Mouse (Mus musculus): ENCODE measurements around the gene Mnd1. TPM values are rescaled to one million over a fixed set of nuclear protein-coding genes. Genes with fewer than 3 reads are reported as not detected.

Mnd1 gene
- polyA plus RNA-seq, 1 experiment from 2014 or later, result 9.1 TPM

- Histone ChIP-seq H3K36me3 (ENCODE audit: control insufficient read depth, insufficient read depth, low read length) (no peaks in the 10 kb centered on the region), H3K4me1 (ENCODE audit: control insufficient read depth, insufficient read depth, low read length) (no peaks in the 10 kb centered on the region), H3K9ac (ENCODE audit: low read length) (no peak overlapping the region), H3K4me3 (ENCODE audit: low read depth, low read length) (no peak overlapping the region), H3K9me3 (ENCODE audit: control insufficient read depth, low read length) (no peaks in the 10 kb centered on the region), H3K27ac (ENCODE audit: low read depth, low read length) (no peak overlapping the region), H3K4me2 (ENCODE audit: low read depth) (no peak overlapping the region), H3K27me3 (ENCODE audit: control insufficient read depth, insufficient read depth, low read length) (no peaks in the 10 kb centered on the region)
- no peak for DNase-seq (ENCODE audit: low spot score)
- no peak for ATAC-seq (ENCODE audit: insufficient read depth, low FRiP score, low TSS enrichment)
- 78% methylated on average over 4 of the region's 4 CpGs for WGBS
These were observed 80.1 kb downstream of the Mnd1 start for GRCm38 (mm10) chr3:84075516-84075915.

- Histone ChIP-seq H3K27ac (ENCODE audit: low read depth, low read length) (no peak overlapping the region), H3K4me2 (ENCODE audit: low read depth) (no peak overlapping the region), H3K4me1 (ENCODE audit: control insufficient read depth, insufficient read depth, low read length) (no peaks in the 10 kb centered on the region), H3K36me3 (ENCODE audit: control insufficient read depth, insufficient read depth, low read length) (no peaks in the 10 kb centered on the region), H3K9me3 (ENCODE audit: control insufficient read depth, low read length) (no peaks in the 10 kb centered on the region), H3K9ac (ENCODE audit: low read length) (no peak overlapping the region), H3K4me3 (ENCODE audit: low read depth, low read length) (no peak overlapping the region), H3K27me3 (ENCODE audit: control insufficient read depth, insufficient read depth, low read length) (no peaks in the 10 kb centered on the region)
- DNase-seq (ENCODE audit: low spot score) (no peak), ATAC-seq (ENCODE audit: insufficient read depth, low FRiP score, low TSS enrichment) (no peak)
- 82% methylated on average over 2 of the region's 2 CpGs for WGBS
These were observed 80.8 kb downstream of the Mnd1 start for GRCm38 (mm10) chr3:84074777-84075176.

- Histone ChIP-seq H3K27me3 (ENCODE audit: control insufficient read depth, insufficient read depth, low read length) (no peaks in the 10 kb centered on the region), H3K27ac (ENCODE audit: low read depth, low read length) (no peak overlapping the region), H3K4me2 (ENCODE audit: low read depth) (no peak overlapping the region), H3K9ac (ENCODE audit: low read length) (no peak overlapping the region), H3K4me3 (ENCODE audit: low read depth, low read length) (no peak overlapping the region), H3K36me3 (ENCODE audit: control insufficient read depth, insufficient read depth, low read length) (no peaks in the 10 kb centered on the region), H3K9me3 (ENCODE audit: control insufficient read depth, low read length) (no peaks in the 10 kb centered on the region), H3K4me1 (ENCODE audit: control insufficient read depth, insufficient read depth, low read length) (no peaks in the 10 kb centered on the region)
- WGBS, result 21% methylated on average over 2 of the region's 2 CpGs
- ATAC-seq (ENCODE audit: insufficient read depth, low FRiP score, low TSS enrichment) (no peak), DNase-seq (ENCODE audit: low spot score) (no peak)
These were observed 83.9 kb downstream of the Mnd1 start for GRCm38 (mm10) chr3:84071641-84072040.

GRCm38 (mm10) chr3:84070811-84071210 lies 84.8 kb downstream of the Mnd1 start:
- H3K9me3 ChIP-seq (ENCODE audit: control insufficient read depth, low read length), result no peaks in the 10 kb centered on the region
- H3K36me3 ChIP-seq (ENCODE audit: control insufficient read depth, insufficient read depth, low read length), result no peaks in the 10 kb centered on the region
- no peak overlapping the region for H3K4me3 ChIP-seq (ENCODE audit: low read depth, low read length)
- H3K27me3 ChIP-seq (ENCODE audit: control insufficient read depth, insufficient read depth, low read length), result no peaks in the 10 kb centered on the region
- H3K9ac ChIP-seq (ENCODE audit: low read length), result no peak overlapping the region
- ATAC-seq (ENCODE audit: insufficient read depth, low FRiP score, low TSS enrichment), result no peak
- no peak overlapping the region for H3K27ac ChIP-seq (ENCODE audit: low read depth, low read length)
- H3K4me1 ChIP-seq (ENCODE audit: control insufficient read depth, insufficient read depth, low read length), result no peaks in the 10 kb centered on the region
- 87% methylated on average over 8 of the region's 8 CpGs for WGBS
- H3K4me2 ChIP-seq (ENCODE audit: low read depth), result no peak overlapping the region
- DNase-seq (ENCODE audit: low spot score), result no peak

DNA sequence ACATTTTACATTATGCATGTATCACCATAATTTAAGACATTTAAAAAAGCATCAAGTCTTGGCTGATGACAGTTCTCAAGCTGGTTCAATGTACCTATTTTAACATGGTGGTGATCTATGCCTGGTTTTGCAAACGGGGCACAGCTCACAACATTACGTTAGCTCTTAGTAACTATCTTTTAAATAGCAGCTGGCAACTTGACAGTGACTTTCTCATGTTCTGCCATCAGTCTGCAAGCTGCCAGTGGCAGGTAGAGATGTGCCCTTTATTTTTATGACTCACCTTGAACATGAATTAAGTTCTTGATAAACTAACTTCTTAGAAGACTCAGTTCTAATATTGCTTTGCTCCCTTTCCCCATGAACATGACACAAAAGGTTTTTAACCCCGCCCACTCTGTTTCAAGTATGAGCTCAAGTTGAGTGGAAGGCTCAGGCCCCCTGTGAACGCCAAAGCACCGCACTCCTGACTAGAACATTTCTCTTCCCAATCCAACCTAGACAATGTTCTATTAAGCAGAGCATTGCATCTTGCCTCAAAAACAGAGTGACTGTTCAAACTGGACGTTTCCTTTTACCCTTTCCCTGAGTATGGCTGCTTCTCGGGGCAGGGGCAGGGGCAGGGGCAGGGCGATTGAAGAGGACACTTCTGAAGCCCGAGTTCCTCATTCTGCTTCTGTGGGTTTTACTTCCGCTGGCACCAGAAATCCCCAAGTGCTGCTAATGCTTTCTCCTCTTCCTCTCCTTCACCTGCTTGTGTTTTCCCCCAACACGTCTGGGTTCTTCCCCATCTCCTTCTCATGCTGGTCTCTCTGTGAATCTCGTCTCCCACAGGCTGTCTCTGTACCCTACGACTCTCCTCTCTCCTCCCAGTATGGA lies 86.5 kb downstream of the Mnd1 start:
- no peaks in the 10 kb centered on the region for H3K4me1 ChIP-seq (ENCODE audit: control insufficient read depth, insufficient read depth, low read length)
- H3K4me3 ChIP-seq (ENCODE audit: low read depth, low read length), result no peak overlapping the region
- no peaks in the 10 kb centered on the region for H3K36me3 ChIP-seq (ENCODE audit: control insufficient read depth, insufficient read depth, low read length)
- H3K9me3 ChIP-seq (ENCODE audit: control insufficient read depth, low read length), result no peaks in the 10 kb centered on the region
- WGBS, result 85% methylated on average over 13 of the region's 13 CpGs
- H3K4me2 ChIP-seq (ENCODE audit: low read depth), result no peak overlapping the region
- no peak for DNase-seq (ENCODE audit: low spot score)
- no peak overlapping the region for H3K27ac ChIP-seq (ENCODE audit: low read depth, low read length)
- H3K27me3 ChIP-seq (ENCODE audit: control insufficient read depth, insufficient read depth, low read length), result no peaks in the 10 kb centered on the region
- no peak for ATAC-seq (ENCODE audit: insufficient read depth, low FRiP score, low TSS enrichment)
- H3K9ac ChIP-seq (ENCODE audit: low read length), result no peak overlapping the region

- Histone ChIP-seq H3K4me3 (ENCODE audit: low read depth, low read length) (no peak overlapping the region), H3K27me3 (ENCODE audit: control insufficient read depth, insufficient read depth, low read length) (no peaks in the 10 kb centered on the region), H3K9me3 (ENCODE audit: control insufficient read depth, low read length) (no peaks in the 10 kb centered on the region), H3K4me2 (ENCODE audit: low read depth) (no peak overlapping the region), H3K9ac (ENCODE audit: low read length) (no peak overlapping the region), H3K27ac (ENCODE audit: low read depth, low read length) (no peak overlapping the region), H3K4me1 (ENCODE audit: control insufficient read depth, insufficient read depth, low read length) (no peaks in the 10 kb centered on the region), H3K36me3 (ENCODE audit: control insufficient read depth, insufficient read depth, low read length) (no peaks in the 10 kb centered on the region)
- DNase-seq (ENCODE audit: low spot score) (no peak), ATAC-seq (ENCODE audit: insufficient read depth, low FRiP score, low TSS enrichment) (no peak)
- 89% methylated on average over 4 of the region's 4 CpGs for WGBS
These were observed 89.8 kb downstream of the Mnd1 start for GRCm38 (mm10) chr3:84065825-84066224.

DNA sequence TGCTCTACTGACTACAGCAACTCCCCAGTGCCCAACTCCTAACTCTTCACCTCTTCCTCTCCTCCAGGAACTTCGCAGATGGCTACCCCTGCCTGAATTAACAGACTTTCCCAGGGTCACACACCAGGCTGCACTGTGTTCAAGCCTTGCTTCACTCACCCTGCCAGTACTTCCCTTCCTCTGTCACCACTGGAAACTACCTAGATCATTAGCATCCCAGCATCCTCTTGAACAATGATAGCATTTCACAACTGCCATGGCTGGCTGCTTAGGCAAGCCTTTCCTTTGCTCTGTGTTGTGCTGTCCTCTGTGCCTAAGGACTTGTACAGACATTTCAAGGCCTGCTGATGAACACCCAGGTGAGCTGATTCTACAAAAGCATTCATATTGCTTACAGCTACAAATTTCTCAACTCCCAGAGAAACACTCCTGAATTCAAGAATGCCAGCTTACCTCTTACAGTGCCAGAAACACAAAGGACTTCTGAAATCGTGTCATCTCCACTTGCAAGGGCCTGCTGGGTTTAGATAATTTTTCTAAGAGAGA lies 92.1 kb downstream of the Mnd1 start:
- WGBS, result 83% methylated on average over 2 of the region's 2 CpGs
- ATAC-seq (ENCODE audit: insufficient read depth, low FRiP score, low TSS enrichment), result no peak
- H3K4me3 ChIP-seq (ENCODE audit: low read depth, low read length), result no peak overlapping the region
- H3K27me3 ChIP-seq (ENCODE audit: control insufficient read depth, insufficient read depth, low read length), result no peaks in the 10 kb centered on the region
- H3K27ac ChIP-seq (ENCODE audit: low read depth, low read length), result no peak overlapping the region
- H3K4me2 ChIP-seq (ENCODE audit: low read depth), result no peak overlapping the region
- H3K9me3 ChIP-seq (ENCODE audit: control insufficient read depth, low read length), result no peaks in the 10 kb centered on the region
- no peaks in the 10 kb centered on the region for H3K4me1 ChIP-seq (ENCODE audit: control insufficient read depth, insufficient read depth, low read length)
- no peaks in the 10 kb centered on the region for H3K36me3 ChIP-seq (ENCODE audit: control insufficient read depth, insufficient read depth, low read length)
- no peak overlapping the region for H3K9ac ChIP-seq (ENCODE audit: low read length)
- no peak for DNase-seq (ENCODE audit: low spot score)

DNA sequence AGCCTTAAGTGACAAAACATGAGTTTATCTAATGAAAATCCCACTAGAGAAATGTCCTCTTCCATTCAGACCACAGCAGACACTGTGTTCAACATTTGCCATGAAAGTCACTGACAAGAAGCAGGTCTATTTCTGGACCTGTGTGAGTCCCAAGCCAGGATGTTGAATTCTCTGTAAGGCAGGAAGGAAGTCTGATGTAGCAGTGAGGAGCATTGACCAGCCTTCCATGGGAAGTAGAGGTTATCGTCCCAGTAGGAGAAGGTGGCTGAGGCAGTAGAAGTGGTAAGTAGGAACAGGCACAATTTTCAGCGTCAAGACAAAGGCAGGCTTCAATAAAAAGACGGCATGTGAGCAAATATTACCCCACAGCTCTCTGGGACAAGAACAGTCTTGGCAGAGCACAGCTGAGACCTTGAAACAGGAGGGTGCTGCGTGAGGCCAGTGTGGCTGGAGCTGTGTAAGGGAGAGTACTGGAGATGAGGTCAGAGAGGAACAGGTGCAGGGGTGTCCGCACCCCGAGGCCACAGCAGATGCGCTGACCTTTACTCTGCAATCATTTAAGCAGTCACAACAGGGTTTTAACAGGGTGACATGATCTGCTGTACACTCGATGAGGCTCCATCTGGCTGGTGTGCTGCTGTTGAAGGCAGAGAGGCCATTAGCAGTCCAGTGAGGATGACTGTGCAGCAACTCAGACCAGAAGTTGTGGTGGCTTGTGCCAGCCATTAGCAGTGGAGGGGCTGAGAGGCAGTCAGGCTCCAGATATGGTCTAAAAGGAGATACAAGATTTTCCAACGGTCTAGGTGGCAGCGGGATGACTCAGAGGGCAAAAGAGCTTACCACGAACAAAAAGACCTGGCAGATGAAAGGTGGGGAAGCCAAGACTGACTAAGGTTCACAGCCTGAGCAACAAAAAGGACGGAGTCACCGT lies 93.8 kb downstream of the Mnd1 start:
- Histone ChIP-seq H3K9me3 (ENCODE audit: control insufficient read depth, low read length) (no peaks in the 10 kb centered on the region), H3K27ac (ENCODE audit: low read depth, low read length) (no peak overlapping the region), H3K4me1 (ENCODE audit: control insufficient read depth, insufficient read depth, low read length) (no peaks in the 10 kb centered on the region), H3K9ac (ENCODE audit: low read length) (no peak overlapping the region), H3K4me2 (ENCODE audit: low read depth) (no peak overlapping the region), H3K27me3 (ENCODE audit: control insufficient read depth, insufficient read depth, low read length) (no peaks in the 10 kb centered on the region), H3K4me3 (ENCODE audit: low read depth, low read length) (no peak overlapping the region), H3K36me3 (ENCODE audit: control insufficient read depth, insufficient read depth, low read length) (no peaks in the 10 kb centered on the region)
- ATAC-seq (ENCODE audit: insufficient read depth, low FRiP score, low TSS enrichment) (no peak; the same call in 1 of the 2 replicates), DNase-seq (ENCODE audit: low spot score) (no peak)
- WGBS, result 65% methylated on average over 13 of the region's 13 CpGs
